Mouse (Mus musculus): ENCODE measurements around the gene Thada.

DNA sequence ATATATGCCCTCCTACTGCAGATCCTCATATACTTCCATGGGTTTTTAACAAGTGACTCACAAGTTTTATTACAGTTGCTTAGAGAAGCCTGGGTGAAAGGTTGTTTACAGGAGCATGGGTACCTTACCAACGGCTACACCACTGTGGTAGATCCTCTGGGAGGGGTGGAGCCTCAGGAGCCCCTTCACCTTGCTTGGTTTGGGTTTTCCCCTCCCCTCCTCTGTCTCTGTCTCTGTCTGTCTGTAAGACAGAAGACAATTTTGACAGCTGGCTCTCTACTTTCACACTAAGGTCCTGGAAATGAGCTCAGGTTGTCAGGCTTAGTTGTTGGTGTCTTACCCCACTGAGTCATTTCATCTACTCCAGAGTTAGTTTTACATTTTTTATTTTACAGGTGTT, 130.0 kb downstream of the Thada start:
- TF ChIP-seq CHD1 (IDR thresholded peaks at IDR 0.05; ENCODE audit: low read depth, low read length) (no peak), POLR2A (IDR thresholded peaks at IDR 0.05; ENCODE audit: low read depth, low read length) (no peak)

Measured in CH12.LX (cell line).